Mouse (Mus musculus): ENCODE measurements around the gene Oat. TPM values are rescaled to one million over a fixed set of nuclear protein-coding genes. Genes with fewer than 3 reads are reported as not detected.
A peak's percentile ranks its signal among the peaks of the same experiment; 100 is the strongest.

Oat gene
- polyA plus RNA-seq, 1 experiment from 2014 or later: 300 TPM

DNA sequence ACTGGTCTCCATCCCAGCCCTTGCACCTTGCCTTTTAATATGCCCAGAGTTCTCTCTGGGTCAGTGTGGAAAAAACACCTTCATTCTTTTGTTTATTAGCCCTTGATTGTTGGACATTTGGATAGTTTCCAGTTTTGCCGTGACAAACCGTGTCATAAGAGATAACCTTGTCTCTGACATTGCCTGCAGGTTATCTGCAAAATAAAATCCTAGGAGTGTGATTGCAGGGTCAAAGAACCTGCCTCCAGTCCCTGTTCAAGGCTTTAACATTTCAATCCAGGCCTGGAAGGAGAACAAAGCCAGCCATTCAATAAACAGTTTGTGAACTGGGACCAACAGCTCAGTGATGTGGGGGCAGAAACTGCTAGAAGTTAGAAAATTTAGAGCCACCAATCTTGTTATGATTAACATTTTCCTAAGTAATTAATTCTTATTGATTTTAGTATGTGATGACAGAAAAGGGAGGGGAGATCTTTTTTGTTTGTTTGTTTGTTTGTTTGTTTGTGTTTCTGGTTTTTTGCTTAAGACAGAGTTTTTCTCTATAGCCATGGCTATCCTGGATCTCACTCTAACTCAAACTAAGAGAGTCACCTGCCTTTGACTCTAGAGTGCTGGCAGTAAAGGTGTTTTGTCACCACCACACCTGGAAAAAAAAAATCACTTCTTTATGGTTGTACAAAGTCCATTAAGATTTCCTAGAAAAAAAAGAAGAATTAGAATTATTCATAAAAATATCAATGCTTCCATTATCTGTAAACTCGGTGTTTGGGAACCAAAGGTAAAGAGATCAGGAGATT lies 9.7 kb upstream of the Oat start:
- no peak for ATAC-seq (ENCODE audit: borderline replicate concordance, extremely low read depth, low FRiP score, low TSS enrichment)
- no peak overlapping the region for H3K27ac ChIP-seq
- no peak overlapping the region for H3K9ac ChIP-seq
- H3K4me3 ChIP-seq: no peak overlapping the region
- 40% methylated on average over 3 of the region's 3 CpGs for WGBS
- no peaks in the 10 kb centered on the region for H3K9me3 ChIP-seq
- no peaks in the 10 kb centered on the region for H3K4me1 ChIP-seq
- no peak overlapping the region for H3K4me2 ChIP-seq
- H3K36me3 ChIP-seq: no peaks in the 10 kb centered on the region
- no peaks in the 10 kb centered on the region; the same call in 1 of the 2 replicates for H3K27me3 ChIP-seq

DNA sequence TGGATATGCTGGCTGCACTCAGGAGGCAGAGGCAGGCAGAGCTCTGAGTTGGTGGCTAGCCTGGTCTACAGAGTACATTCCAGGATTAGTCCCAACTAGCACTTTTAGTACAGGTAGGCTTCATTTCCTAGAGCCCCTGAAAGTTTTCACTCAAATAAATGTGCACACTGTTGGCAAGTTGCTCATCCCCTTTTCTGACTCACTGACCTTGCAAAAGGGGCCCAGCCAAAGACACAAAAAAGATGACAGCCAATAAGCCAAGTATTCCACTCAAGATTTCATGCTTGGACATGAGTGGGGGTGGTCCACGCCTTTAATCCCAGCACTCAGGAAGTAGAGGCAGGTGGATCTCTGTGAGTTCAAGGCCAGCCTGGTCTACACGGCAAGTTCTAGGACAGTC lies 5.2 kb upstream of the Oat start:
- Histone ChIP-seq H3K4me2 (no peak overlapping the region), H3K9me3 (no peaks in the 10 kb centered on the region), H3K9ac (no peak overlapping the region), H3K4me3 (no peak overlapping the region), H3K36me3 (no peaks in the 10 kb centered on the region), H3K27ac (no peak overlapping the region), H3K27me3 (no peaks in the 10 kb centered on the region), H3K4me1 (peaks cover 9% of the 10 kb centered on the region)
- no peak for ATAC-seq (ENCODE audit: borderline replicate concordance, extremely low read depth, low FRiP score, low TSS enrichment)
- WGBS: 90% methylated on average over 2 of the region's 2 CpGs

DNA sequence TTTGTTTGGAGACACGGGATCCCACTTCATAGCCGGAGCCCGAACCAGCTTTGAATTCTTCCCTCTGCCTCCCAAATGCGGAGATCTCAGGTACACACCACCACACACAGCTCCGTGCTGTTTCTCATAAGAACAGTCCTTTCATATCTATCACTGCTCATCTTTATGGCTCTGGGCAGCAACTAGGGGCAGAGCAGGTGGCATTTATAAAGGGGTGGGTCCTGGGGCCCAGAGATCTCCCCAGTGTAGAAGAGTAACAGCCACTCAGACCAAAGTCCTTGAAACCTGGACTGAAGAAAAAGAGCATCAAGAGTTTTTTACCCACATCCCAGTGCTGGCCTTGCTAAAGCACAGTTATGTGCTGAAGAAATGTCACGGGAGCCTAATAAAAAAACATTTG lies 4.3 kb upstream of the Oat start:
- H3K27me3 ChIP-seq: no peaks in the 10 kb centered on the region
- H3K4me2 ChIP-seq: no peak overlapping the region
- H3K4me1 ChIP-seq: peaks cover 11% of the 10 kb centered on the region
- ATAC-seq (ENCODE audit: borderline replicate concordance, extremely low read depth, low FRiP score, low TSS enrichment): no peak
- WGBS: 63% methylated on average over 6 of the region's 6 CpGs
- no peak overlapping the region for H3K4me3 ChIP-seq
- H3K9ac ChIP-seq: no peak overlapping the region
- no peaks in the 10 kb centered on the region for H3K36me3 ChIP-seq
- no peaks in the 10 kb centered on the region for H3K9me3 ChIP-seq
- H3K27ac ChIP-seq: no peak overlapping the region

DNA sequence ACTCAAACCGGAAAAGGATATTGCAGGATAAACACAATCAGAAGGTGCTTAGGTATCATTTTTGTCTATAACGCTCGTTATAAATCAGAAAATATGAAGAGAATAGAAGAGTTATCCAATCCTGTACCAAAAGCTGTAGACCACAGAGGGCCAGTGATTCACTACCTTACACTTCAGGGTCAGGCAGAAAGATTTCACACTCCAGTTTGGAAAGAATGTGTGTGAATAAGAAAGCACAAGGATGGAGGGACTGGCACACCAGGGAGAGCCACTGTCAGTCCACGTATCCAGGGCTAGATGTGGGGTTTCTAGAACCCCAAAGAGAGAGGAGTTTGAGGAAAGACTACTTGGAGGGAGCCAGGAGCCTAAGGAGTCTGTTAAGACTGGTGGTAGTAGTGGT lies 693 bp upstream of the Oat start:
- Histone ChIP-seq H3K4me1 (peaks cover 37% of the 10 kb centered on the region), H3K4me3 (peak overlapping the region; percentile 81; the same call in 1 of the 2 replicates), H3K27ac (peak overlapping the region; percentile 100; the same call in 1 of the 2 replicates), H3K9ac (no peak overlapping the region), H3K27me3 (no peaks in the 10 kb centered on the region), H3K4me2 (peak overlapping the region; percentile 77), H3K36me3 (no peaks in the 10 kb centered on the region), H3K9me3 (no peaks in the 10 kb centered on the region)
- 37% methylated on average over 4 of the region's 4 CpGs for WGBS
- no peak for ATAC-seq (ENCODE audit: borderline replicate concordance, extremely low read depth, low FRiP score, low TSS enrichment)

DNA sequence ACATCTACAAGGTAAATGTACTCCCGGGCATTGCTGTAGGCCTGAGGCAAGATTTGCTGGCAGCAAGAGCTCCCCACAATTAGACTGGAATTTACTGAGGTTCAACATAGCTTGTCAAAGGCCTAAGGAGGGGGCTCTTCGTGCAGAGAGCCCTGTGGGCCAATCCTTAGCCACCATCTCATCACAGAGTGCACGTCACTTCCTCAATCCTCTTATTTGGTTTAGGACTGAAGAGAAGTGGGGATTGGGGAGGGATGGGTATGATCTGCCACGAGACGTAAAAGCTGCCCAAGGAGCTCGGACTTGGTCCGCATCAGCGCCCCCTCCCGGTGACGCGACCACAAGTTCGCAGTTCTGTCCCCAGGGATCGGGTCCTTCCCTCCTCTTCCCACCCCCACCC lies 575 bp downstream of the Oat start:
- Histone ChIP-seq H3K9me3 (no peaks in the 10 kb centered on the region), H3K4me2 (peak overlapping the region; percentile 77), H3K27ac (peak overlapping the region; percentile 100), H3K4me3 (peak overlapping the region; percentile 81), H3K9ac (peak overlapping the region; percentile 86), H3K4me1 (peaks cover 48% of the 10 kb centered on the region), H3K36me3 (no peaks in the 10 kb centered on the region), H3K27me3 (no peaks in the 10 kb centered on the region)
- ATAC-seq (ENCODE audit: borderline replicate concordance, extremely low read depth, low FRiP score, low TSS enrichment): peak; percentile 93
- WGBS: under 1% methylated on average over 13 of the region's 13 CpGs

DNA sequence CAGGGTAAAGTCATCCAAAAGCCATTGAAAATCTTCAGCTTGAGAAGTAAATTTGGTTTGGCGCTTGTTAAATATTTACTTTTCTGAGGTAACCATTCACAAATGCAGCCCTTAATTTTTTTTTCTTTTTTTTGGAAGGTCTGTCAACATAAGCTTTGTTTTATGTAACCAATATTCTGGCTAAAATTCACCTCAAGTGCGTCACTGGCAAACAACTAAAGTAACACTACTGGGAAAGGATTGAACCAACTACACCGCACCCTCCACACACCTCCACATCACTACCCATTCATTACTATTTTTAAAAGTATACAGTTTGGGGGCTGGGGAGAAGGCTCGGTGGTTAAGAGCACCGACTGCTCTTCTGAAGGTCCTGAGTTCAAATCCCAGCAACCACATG lies 1.6 kb downstream of the Oat start:
- Histone ChIP-seq H3K27ac (peak overlapping the region; percentile 100; the same call in 1 of the 2 replicates), H3K36me3 (no peaks in the 10 kb centered on the region), H3K4me1 (peaks cover 55% of the 10 kb centered on the region), H3K4me3 (peak overlapping the region; percentile 81), H3K27me3 (no peaks in the 10 kb centered on the region), H3K4me2 (peak overlapping the region; percentile 77), H3K9me3 (no peaks in the 10 kb centered on the region), H3K9ac (no peak overlapping the region)
- 55% methylated on average over 5 of the region's 5 CpGs for WGBS
- ATAC-seq (ENCODE audit: borderline replicate concordance, extremely low read depth, low FRiP score, low TSS enrichment): no peak

DNA sequence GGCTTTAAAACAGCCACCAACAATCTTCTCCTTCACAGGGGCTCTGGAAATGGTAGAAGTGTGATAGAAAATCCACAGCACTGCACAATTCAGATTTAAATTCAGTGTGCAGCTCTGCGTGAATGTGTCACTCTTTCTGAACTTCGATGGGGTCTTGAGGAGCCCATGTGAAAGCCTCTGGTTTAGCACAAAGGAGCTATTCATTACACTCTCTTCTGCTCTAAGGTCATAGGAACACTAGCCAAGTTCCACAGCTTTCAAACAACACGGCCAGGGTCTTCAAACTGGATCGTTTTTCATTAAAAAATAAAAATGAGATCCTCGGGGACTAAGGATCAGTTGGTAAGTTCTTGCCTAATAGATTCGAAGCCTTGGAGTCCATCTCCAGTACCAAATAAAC lies 3.0 kb downstream of the Oat start:
- Histone ChIP-seq H3K36me3 (peaks cover 12% of the 10 kb centered on the region), H3K4me3 (no peak overlapping the region), H3K4me1 (peaks cover 55% of the 10 kb centered on the region), H3K27ac (peak overlapping the region; percentile 63), H3K9ac (no peak overlapping the region), H3K9me3 (no peaks in the 10 kb centered on the region), H3K27me3 (no peaks in the 10 kb centered on the region), H3K4me2 (peak overlapping the region; percentile 27)
- WGBS: 50% methylated on average over 6 of the region's 6 CpGs
- no peak for ATAC-seq (ENCODE audit: borderline replicate concordance, extremely low read depth, low FRiP score, low TSS enrichment)

DNA sequence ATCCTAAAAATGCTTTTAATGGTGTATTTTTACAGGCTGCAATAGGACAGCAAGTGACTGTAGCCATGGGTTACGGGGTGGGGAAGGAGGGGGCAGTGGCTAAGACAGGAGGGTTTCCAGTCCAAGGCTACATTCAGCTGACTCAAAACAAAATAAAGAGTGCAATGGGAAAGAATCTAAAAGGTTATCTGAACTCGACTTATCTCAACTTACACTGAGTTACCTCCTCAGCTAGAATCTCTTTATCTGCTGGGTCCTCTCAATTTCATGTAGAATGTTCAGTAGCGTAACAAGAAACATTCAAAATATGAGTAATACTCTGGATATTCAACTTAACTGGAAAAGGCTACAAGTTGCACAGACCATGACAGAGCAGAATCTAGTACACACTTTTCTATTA lies 3.5 kb downstream of the Oat start:
- Histone ChIP-seq H3K9me3 (no peaks in the 10 kb centered on the region), H3K4me2 (peak overlapping the region; percentile 27), H3K4me1 (peaks cover 55% of the 10 kb centered on the region), H3K36me3 (peaks cover 16% of the 10 kb centered on the region), H3K27me3 (no peaks in the 10 kb centered on the region), H3K9ac (no peak overlapping the region), H3K4me3 (no peak overlapping the region), H3K27ac (peak overlapping the region; percentile 63)
- 58% methylated on average over 3 of the region's 3 CpGs for WGBS
- no peak for ATAC-seq (ENCODE audit: borderline replicate concordance, extremely low read depth, low FRiP score, low TSS enrichment)

DNA sequence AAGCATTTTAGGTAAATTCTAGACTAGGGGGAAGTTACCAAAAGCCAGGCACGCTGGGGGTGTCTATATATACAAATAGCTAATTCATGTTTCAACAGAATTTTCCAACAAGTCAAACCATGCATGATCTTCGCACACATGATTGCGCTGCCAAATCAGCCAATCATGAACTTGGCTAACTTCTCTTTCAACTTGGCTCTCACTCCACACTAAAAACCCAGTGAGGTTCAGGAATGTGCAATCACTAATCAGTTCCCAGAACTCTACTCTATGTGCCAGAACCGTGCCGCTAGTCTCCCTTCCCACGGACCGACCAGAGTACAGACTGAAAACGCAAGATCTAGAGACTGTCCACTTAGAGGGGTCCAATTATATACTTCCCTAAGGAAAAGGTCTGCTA lies 4.7 kb downstream of the Oat start:
- H3K4me1 ChIP-seq: peaks cover 46% of the 10 kb centered on the region
- H3K27ac ChIP-seq: peak overlapping the region; percentile 41
- H3K4me3 ChIP-seq: no peak overlapping the region
- H3K27me3 ChIP-seq: no peaks in the 10 kb centered on the region
- H3K4me2 ChIP-seq: peak overlapping the region; percentile 27; the same call in 1 of the 2 replicates
- no peak overlapping the region for H3K9ac ChIP-seq
- 56% methylated on average over 8 of the region's 8 CpGs for WGBS
- H3K36me3 ChIP-seq: peaks cover 27% of the 10 kb centered on the region
- no peaks in the 10 kb centered on the region for H3K9me3 ChIP-seq
- ATAC-seq (ENCODE audit: borderline replicate concordance, extremely low read depth, low FRiP score, low TSS enrichment): no peak

DNA sequence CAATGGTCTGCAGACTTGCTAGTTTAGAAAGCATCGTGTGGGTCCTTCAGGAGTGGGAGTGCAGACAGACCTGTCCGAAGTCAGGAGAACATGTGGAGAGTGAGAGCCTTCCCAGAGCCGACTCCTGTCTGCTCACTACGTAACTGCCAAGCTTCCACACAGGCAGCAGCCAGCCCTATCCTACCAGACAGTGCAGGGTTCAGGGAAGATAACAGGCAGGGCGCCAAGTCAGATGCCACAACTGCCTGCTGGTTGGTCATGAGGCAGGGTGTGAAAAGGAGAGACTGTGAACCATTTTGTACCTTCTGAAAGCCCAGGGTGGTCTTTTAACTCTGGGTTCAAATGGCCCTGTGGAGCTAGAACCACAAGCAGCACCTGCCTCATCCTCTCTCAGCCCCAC lies 6.1 kb downstream of the Oat start:
- H3K4me2 ChIP-seq: no peak overlapping the region
- no peak overlapping the region for H3K9ac ChIP-seq
- ATAC-seq (ENCODE audit: borderline replicate concordance, extremely low read depth, low FRiP score, low TSS enrichment): no peak
- no peaks in the 10 kb centered on the region for H3K27me3 ChIP-seq
- H3K4me1 ChIP-seq: peaks cover 40% of the 10 kb centered on the region
- no peak overlapping the region for H3K27ac ChIP-seq
- H3K36me3 ChIP-seq: peaks cover 35% of the 10 kb centered on the region
- H3K4me3 ChIP-seq: no peak overlapping the region
- H3K9me3 ChIP-seq: no peaks in the 10 kb centered on the region
- WGBS: 81% methylated on average over 5 of the region's 5 CpGs

DNA sequence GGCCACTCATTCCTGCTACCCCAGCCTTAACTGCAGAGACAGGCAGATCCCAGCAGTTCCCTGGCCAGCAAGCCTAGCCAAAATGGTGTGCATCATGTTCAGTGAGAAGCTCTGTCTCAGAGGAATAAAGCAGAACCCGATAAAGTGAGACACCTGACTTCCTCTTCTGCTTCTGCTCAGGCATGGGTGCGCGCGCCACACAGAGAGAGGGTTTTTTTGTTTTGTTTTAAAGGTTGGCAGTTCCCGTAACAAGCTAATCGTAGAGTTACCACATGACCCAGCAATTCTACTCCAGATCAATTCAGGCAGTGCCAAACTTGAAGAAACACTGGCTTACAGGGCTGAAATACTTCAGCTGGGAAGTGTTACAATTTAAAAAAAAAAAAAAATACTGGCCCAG lies 7.4 kb downstream of the Oat start:
- no peaks in the 10 kb centered on the region for H3K27me3 ChIP-seq
- H3K9me3 ChIP-seq: no peaks in the 10 kb centered on the region
- H3K4me1 ChIP-seq: peaks cover 33% of the 10 kb centered on the region
- no peak overlapping the region for H3K4me3 ChIP-seq
- peaks cover 47% of the 10 kb centered on the region for H3K36me3 ChIP-seq
- ATAC-seq (ENCODE audit: borderline replicate concordance, extremely low read depth, low FRiP score, low TSS enrichment): no peak
- no peak overlapping the region for H3K9ac ChIP-seq
- no peak overlapping the region for H3K27ac ChIP-seq
- 90% methylated on average over 6 of the region's 6 CpGs for WGBS
- no peak overlapping the region for H3K4me2 ChIP-seq

DNA sequence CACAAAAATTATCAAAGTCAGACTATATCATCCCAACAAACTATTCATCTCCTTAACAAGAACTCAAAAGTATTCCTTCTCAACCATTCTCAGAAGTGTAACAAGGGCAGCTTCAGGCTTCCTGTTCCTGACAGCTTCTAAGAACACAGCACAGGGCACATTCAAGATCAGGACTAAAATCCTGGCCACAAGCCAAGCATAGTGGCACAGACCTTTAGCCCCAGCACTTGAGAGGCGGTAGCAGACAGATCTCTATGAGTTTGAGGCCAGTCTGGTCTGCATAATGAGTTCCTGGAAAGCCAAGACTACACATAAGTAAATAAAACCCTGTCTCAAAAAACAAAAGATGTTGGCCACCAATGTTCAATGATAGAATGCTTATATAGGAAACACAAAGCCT lies 10.4 kb downstream of the Oat start:
- Histone ChIP-seq H3K9ac (no peak overlapping the region), H3K4me3 (no peak overlapping the region), H3K4me1 (peaks cover 7% of the 10 kb centered on the region; the same call in 1 of the 2 replicates), H3K27ac (no peak overlapping the region), H3K27me3 (no peaks in the 10 kb centered on the region), H3K9me3 (no peaks in the 10 kb centered on the region), H3K4me2 (no peak overlapping the region), H3K36me3 (peaks cover 76% of the 10 kb centered on the region)
- no peak for ATAC-seq (ENCODE audit: borderline replicate concordance, extremely low read depth, low FRiP score, low TSS enrichment)
- 37% methylated on average over 1 of the region's 1 CpGs for WGBS

Measured in lung, embryonic 15.5 days (tissue).